Mouse (Mus musculus): Measurements from ENCODE around the gene Tubg2. TPM values are rescaled to one million over a fixed set of nuclear protein-coding genes. Genes with fewer than 3 reads are reported as not detected.

Gene Tubg2
- polyA plus RNA-seq, 1 experiment from 2014 or later, result 5.7 TPM

GRCm38 (mm10) chr11:101127075-101127474, 28.6 kb upstream of the Tubg2 start:
- 92% methylated on average over 1 of the region's 1 CpGs for WGBS
- peaks cover 6% of the 10 kb centered on the region for H3K4me1 ChIP-seq
- H3K4me3 ChIP-seq, result no peak overlapping the region
- no peak for DNase-seq (ENCODE audit: low spot score)
- peaks cover 11% of the 10 kb centered on the region; the same call in 1 of the 2 replicates for H3K9me3 ChIP-seq
- 0 out of 2 replicates have a peak, but pooled peaks cover 4% of the 10 kb centered on the region for H3K27me3 ChIP-seq (replicated peaks; ENCODE audit: low read depth, poor library complexity, severe bottlenecking)
- no peak overlapping the region for H3K27ac ChIP-seq (replicated peaks)
- H3K36me3 ChIP-seq (replicated peaks), result peaks cover 55% of the 10 kb centered on the region

GRCm38 (mm10) chr11:101128996-101129577, 26.6 kb upstream of the Tubg2 start:
- H3K27ac ChIP-seq (replicated peaks), result no peak overlapping the region
- no peak for DNase-seq (ENCODE audit: low spot score)
- 86% methylated on average over 11 of the region's 11 CpGs for WGBS
- no peak overlapping the region for H3K4me3 ChIP-seq
- 0 out of 2 replicates have a peak, but pooled peaks cover 5% of the 10 kb centered on the region for H3K27me3 ChIP-seq (replicated peaks; ENCODE audit: low read depth, poor library complexity, severe bottlenecking)
- H3K36me3 ChIP-seq (replicated peaks), result peaks cover 35% of the 10 kb centered on the region
- H3K4me1 ChIP-seq, result peaks cover 6% of the 10 kb centered on the region
- H3K9me3 ChIP-seq, result peaks cover 11% of the 10 kb centered on the region; the same call in 1 of the 2 replicates

GRCm38 (mm10) chr11:101130056-101130756, 25.5 kb upstream of the Tubg2 start:
- Histone ChIP-seq H3K9me3 (peaks cover 11% of the 10 kb centered on the region; the same call in 1 of the 2 replicates), H3K36me3 (replicated peaks) (peaks cover 25% of the 10 kb centered on the region), H3K4me3 (no peak overlapping the region), H3K27ac (replicated peaks) (no peak overlapping the region), H3K4me1 (peaks cover 6% of the 10 kb centered on the region), H3K27me3 (replicated peaks; ENCODE audit: low read depth, poor library complexity, severe bottlenecking) (0 out of 2 replicates have a peak, but pooled peaks cover 12% of the 10 kb centered on the region)
- WGBS, result 55% methylated on average over 18 of the region's 18 CpGs
- DNase-seq (ENCODE audit: low spot score), result no peak

- DNase-seq (ENCODE audit: low spot score), result no peak
- Histone ChIP-seq H3K4me1 (peaks cover 6% of the 10 kb centered on the region), H3K27ac (replicated peaks) (no peak overlapping the region), H3K9me3 (peaks cover 11% of the 10 kb centered on the region; the same call in 1 of the 2 replicates), H3K36me3 (replicated peaks) (peaks cover 15% of the 10 kb centered on the region), H3K4me3 (no peak overlapping the region), H3K27me3 (replicated peaks; ENCODE audit: low read depth, poor library complexity, severe bottlenecking) (0 out of 2 replicates have a peak, but pooled peaks cover 12% of the 10 kb centered on the region)
- 83% methylated on average over 2 of the region's 2 CpGs for WGBS
Observed at GRCm38 (mm10) chr11:101131187-101131586, 24.5 kb upstream of the Tubg2 start.

- H3K4me1 ChIP-seq, result peaks cover 6% of the 10 kb centered on the region
- H3K4me3 ChIP-seq, result no peak overlapping the region
- H3K9me3 ChIP-seq, result peaks cover 9% of the 10 kb centered on the region; the same call in 1 of the 2 replicates
- 87% methylated on average over 6 of the region's 6 CpGs for WGBS
- peak; percentile 50 for DNase-seq (ENCODE audit: low spot score)
- H3K36me3 ChIP-seq (replicated peaks), result peaks cover 10% of the 10 kb centered on the region
- no peak overlapping the region for H3K27ac ChIP-seq (replicated peaks)
- 0 out of 2 replicates have a peak, but pooled peaks cover 12% of the 10 kb centered on the region for H3K27me3 ChIP-seq (replicated peaks; ENCODE audit: low read depth, poor library complexity, severe bottlenecking)
Observed at GRCm38 (mm10) chr11:101131701-101132100, 24.0 kb upstream of the Tubg2 start.

GRCm38 (mm10) chr11:101133037-101133436, 22.7 kb upstream of the Tubg2 start:
- WGBS, result 82% methylated on average over 12 of the region's 12 CpGs
- no peaks in the 10 kb centered on the region for H3K36me3 ChIP-seq (replicated peaks)
- H3K4me3 ChIP-seq, result no peak overlapping the region
- H3K4me1 ChIP-seq, result peaks cover 6% of the 10 kb centered on the region
- DNase-seq (ENCODE audit: low spot score), result no peak
- 0 out of 2 replicates have a peak, but pooled peaks cover 12% of the 10 kb centered on the region for H3K27me3 ChIP-seq (replicated peaks; ENCODE audit: low read depth, poor library complexity, severe bottlenecking)
- H3K27ac ChIP-seq (replicated peaks), result no peak overlapping the region
- peaks cover 2% of the 10 kb centered on the region; the same call in 1 of the 2 replicates for H3K9me3 ChIP-seq

GRCm38 (mm10) chr11:101134217-101134865, 21.4 kb upstream of the Tubg2 start:
- H3K4me1 ChIP-seq, result peaks cover 13% of the 10 kb centered on the region
- H3K36me3 ChIP-seq (replicated peaks), result no peaks in the 10 kb centered on the region
- H3K9me3 ChIP-seq, result peaks cover 2% of the 10 kb centered on the region; the same call in 1 of the 2 replicates
- H3K4me3 ChIP-seq, result no peak overlapping the region
- H3K27ac ChIP-seq (replicated peaks), result no peak overlapping the region
- DNase-seq (ENCODE audit: low spot score), result no peak
- peaks cover 13% of the 10 kb centered on the region for H3K27me3 ChIP-seq (replicated peaks; ENCODE audit: low read depth, poor library complexity, severe bottlenecking)
- 85% methylated on average over 13 of the region's 13 CpGs for WGBS

- Histone ChIP-seq H3K27ac (replicated peaks) (no peak overlapping the region), H3K4me1 (peaks cover 23% of the 10 kb centered on the region), H3K36me3 (replicated peaks) (no peaks in the 10 kb centered on the region), H3K4me3 (no peak overlapping the region), H3K9me3 (no peaks in the 10 kb centered on the region), H3K27me3 (replicated peaks; ENCODE audit: low read depth, poor library complexity, severe bottlenecking) (peaks cover 34% of the 10 kb centered on the region)
- no peak for DNase-seq (ENCODE audit: low spot score)
- 84% methylated on average over 7 of the region's 7 CpGs for WGBS
Observed at GRCm38 (mm10) chr11:101137000-101137399, 18.7 kb upstream of the Tubg2 start.

- DNase-seq (ENCODE audit: low spot score), result peak; percentile 53
- Histone ChIP-seq H3K4me1 (peaks cover 26% of the 10 kb centered on the region), H3K4me3 (peak overlapping the region; percentile 42), H3K27ac (replicated peaks) (peak overlapping the region; percentile 51; the same call in 1 of the 2 replicates), H3K36me3 (replicated peaks) (no peaks in the 10 kb centered on the region), H3K9me3 (no peaks in the 10 kb centered on the region), H3K27me3 (replicated peaks; ENCODE audit: low read depth, poor library complexity, severe bottlenecking) (peaks cover 37% of the 10 kb centered on the region)
- 30% methylated on average over 15 of the region's 15 CpGs for WGBS
Observed at GRCm38 (mm10) chr11:101138536-101139181, 17.0 kb upstream of the Tubg2 start.

GRCm38 (mm10) chr11:101140164-101140819, 15.4 kb upstream of the Tubg2 start:
- peak overlapping the region; percentile 48 for H3K4me3 ChIP-seq
- peaks cover 29% of the 10 kb centered on the region for H3K27me3 ChIP-seq (replicated peaks; ENCODE audit: low read depth, poor library complexity, severe bottlenecking)
- H3K36me3 ChIP-seq (replicated peaks), result no peaks in the 10 kb centered on the region
- no peaks in the 10 kb centered on the region for H3K9me3 ChIP-seq
- H3K27ac ChIP-seq (replicated peaks), result peak overlapping the region; percentile 66
- WGBS, result 57% methylated on average over 27 of the region's 27 CpGs
- H3K4me1 ChIP-seq, result peaks cover 31% of the 10 kb centered on the region
- DNase-seq (ENCODE audit: low spot score), result peak; percentile 37

GRCm38 (mm10) chr11:101141088-101141487, 14.6 kb upstream of the Tubg2 start:
- DNase-seq (ENCODE audit: low spot score), result no peak
- H3K9me3 ChIP-seq, result no peaks in the 10 kb centered on the region
- H3K27ac ChIP-seq (replicated peaks), result no peak overlapping the region
- peaks cover 29% of the 10 kb centered on the region for H3K27me3 ChIP-seq (replicated peaks; ENCODE audit: low read depth, poor library complexity, severe bottlenecking)
- H3K36me3 ChIP-seq (replicated peaks), result no peaks in the 10 kb centered on the region
- H3K4me3 ChIP-seq, result no peak overlapping the region
- WGBS, result 86% methylated on average over 8 of the region's 8 CpGs
- H3K4me1 ChIP-seq, result peaks cover 31% of the 10 kb centered on the region

Data from embryonic facial prominence, embryonic 10.5 days (tissue).